Mouse (Mus musculus) G1E (cell line): ENCODE data around the gene Nemf.

ENCODE experiments used
- CTCF ChIP-seq: IDR thresholded peaks from 2 replicates; pipeline ENCODE4 v1.5.1; 2012; ENCODE audit warnings: low read depth, low read length, inconsistent platforms, mixed read lengths
- GATA1 ChIP-seq: IDR thresholded peaks from 2 replicates; pipeline ENCODE4 v1.6.1; 2012; ENCODE audit warnings: borderline replicate concordance, low read length, inconsistent platforms, mixed read lengths
- TAL1 ChIP-seq: conservative IDR thresholded peaks from 2 replicates; pipeline ENCODE4 v1.6.1; 2012; ENCODE audit warnings: low read depth, low read length, inconsistent platforms, mixed read lengths

DNA sequence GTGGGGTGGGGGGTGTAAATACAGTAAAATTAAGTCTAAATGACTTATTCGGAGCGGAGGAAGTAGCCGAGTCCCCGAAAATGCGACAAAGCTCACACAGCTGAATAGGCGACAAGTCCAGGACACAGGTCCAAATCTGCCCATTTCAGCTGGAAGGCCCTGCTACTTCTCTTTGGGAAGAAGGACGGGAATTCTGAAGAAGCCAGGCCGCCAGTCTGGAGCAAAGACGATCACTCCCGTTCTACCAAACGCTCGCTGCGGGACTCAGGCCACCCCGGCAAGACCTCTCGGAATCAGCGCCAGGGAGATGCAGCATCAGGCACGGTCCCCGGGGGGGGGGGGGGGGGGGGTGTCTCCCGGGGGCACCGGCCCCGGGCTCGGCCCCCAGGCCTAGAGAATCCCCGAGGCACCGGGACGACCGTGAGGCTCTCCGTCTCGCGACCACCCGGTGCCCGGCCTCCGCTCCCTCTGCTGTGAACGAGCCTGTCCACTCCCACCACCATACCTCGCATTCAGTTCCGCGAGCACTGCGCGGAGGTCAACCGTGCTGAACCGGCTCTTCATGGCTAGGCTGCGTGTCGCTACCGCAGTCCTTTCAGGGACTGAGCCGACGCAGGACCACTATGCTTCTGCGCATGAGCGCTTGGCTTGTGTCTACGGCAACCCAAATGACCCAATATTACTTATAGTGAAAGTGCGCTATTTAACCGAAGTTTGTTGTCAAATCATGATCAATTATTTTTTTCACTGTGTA lies at the start of gene Nemf:
- TF ChIP-seq CTCF: no peak
- TF ChIP-seq TAL1: no peak
- no peak for TF ChIP-seq GATA1
